Mouse (Mus musculus) MEL (cell line): Measurements from ENCODE around the gene Dhx38. TPM values are rescaled to one million over a fixed set of nuclear protein-coding genes. Genes with fewer than 3 reads are reported as not detected.

Experiments
- DNase-seq: peaks from one replicate; pipeline ENCODE4 v3.0.0; 2011; ENCODE audit warnings: low read depth, low spot score
- H3K27ac ChIP-seq: 2 replicates; pipeline ENCODE4 v1.5.1; 2012; ENCODE audit warnings: low read depth, mild to moderate bottlenecking, control low read depth, low read length, moderate library complexity; ENCODE audit not compliant: control insufficient read depth
- H3K27me3 ChIP-seq, 2 experiments: fragments of 150-350 bp in 1 of 2; sonication (generic) in 1 of 2; 2 replicates each; pipeline ENCODE4 v1.6.1; 2012; ENCODE audit warnings: low read length in 2 of 2, mild to moderate bottlenecking in 2 of 2, improper control_type of control experiment in 1 of 2, moderate library complexity in 1 of 2; ENCODE audit not compliant: insufficient read depth in 2 of 2, control insufficient read depth in 1 of 2
- H3K36me3 ChIP-seq, 2 experiments: 2 replicates each; pipeline ENCODE4 v1.6.1; 2012 to 2014; ENCODE audit warnings: low read length in 2 of 2, improper control_type of control experiment in 1 of 2, inconsistent platforms in 1 of 2, mild to moderate bottlenecking in 1 of 2; ENCODE audit not compliant: insufficient read depth in 2 of 2, control insufficient read depth in 1 of 2
- H3K4me1 ChIP-seq, 2 experiments: fragments of 150-350 bp in 1 of 2; sonication (generic) in 1 of 2; 2 replicates each; pipeline ENCODE4 v1.6.1; 2012; ENCODE audit warnings: low read length in 2 of 2, improper control_type of control experiment in 1 of 2, mild to moderate bottlenecking in 1 of 2; ENCODE audit not compliant: insufficient read depth in 2 of 2, control insufficient read depth in 1 of 2
- H3K4me3 ChIP-seq, 2 experiments: fragments of 150-350 bp in 1 of 2; sonication (generic) in 1 of 2; 2 replicates each; pipeline ENCODE4 v1.5.1; 2012; ENCODE audit warnings: low read depth in 2 of 2, low read length in 2 of 2, mild to moderate bottlenecking in 2 of 2, moderate library complexity in 2 of 2, control low read depth in 1 of 2, improper control_type of control experiment in 1 of 2; ENCODE audit not compliant: control insufficient read depth in 1 of 2, insufficient read depth in 1 of 2
- H3K79me2 ChIP-seq: 2 replicates; pipeline ENCODE4 v1.6.1; 2012; ENCODE audit warnings: mild to moderate bottlenecking, low read length, moderate library complexity; ENCODE audit not compliant: control insufficient read depth, poor library complexity, insufficient read depth
- H3K9ac ChIP-seq: 2 replicates; pipeline ENCODE4 v1.6.1; 2012; ENCODE audit warnings: low read depth, mild to moderate bottlenecking, control low read depth, low read length, moderate library complexity; ENCODE audit not compliant: control insufficient read depth, poor library complexity, severe bottlenecking
- H3K9me3 ChIP-seq: fragments of 150-350 bp; sonication (generic); replicated peaks from 2 replicates; pipeline ENCODE4 v1.6.1; 2012; ENCODE audit warnings: mild to moderate bottlenecking, low read length, improper control_type of control experiment, moderate library complexity; ENCODE audit not compliant: insufficient read depth
- CTCF ChIP-seq, 3 experiments: IDR thresholded peaks in 2 of 3; conservative IDR thresholded peaks in 1 of 3; 2 replicates each; pipeline ENCODE4 v1.5.1; 2011 to 2012; ENCODE audit warnings: low read length in 3 of 3, low read depth in 2 of 3, mild to moderate bottlenecking in 2 of 3, improper control_type of control experiment in 1 of 3, inconsistent platforms in 1 of 3, mixed read lengths in 1 of 3, moderate library complexity in 1 of 3; ENCODE audit not compliant: control insufficient read depth in 1 of 3, insufficient read depth in 1 of 3, poor library complexity in 1 of 3, severe bottlenecking in 1 of 3
- ELF1 ChIP-seq: IDR thresholded peaks from 2 replicates; pipeline ENCODE4 v1.6.1; 2014; ENCODE audit warnings: low read depth, mild to moderate bottlenecking, inconsistent platforms, low read length, improper control_type of control experiment, moderate library complexity
- ETS1 ChIP-seq: IDR thresholded peaks from 2 replicates; pipeline ENCODE4 v1.6.1; 2012; ENCODE audit warnings: low read depth, mild to moderate bottlenecking, inconsistent platforms, low read length, improper control_type of control experiment, moderate library complexity
- GATA1 ChIP-seq: IDR thresholded peaks from 2 replicates; pipeline ENCODE4 v1.6.1; 2011; ENCODE audit warnings: low read depth, low read length, improper control_type of control experiment
- KAT2A ChIP-seq: conservative IDR thresholded peaks from 2 replicates; pipeline ENCODE4 v1.6.1; 2012; ENCODE audit warnings: low read depth, low read length, improper control_type of control experiment, inconsistent platforms
- MAFK ChIP-seq: IDR thresholded peaks from 2 replicates; pipeline ENCODE4 v1.6.1; 2011; ENCODE audit warnings: low read depth, mild to moderate bottlenecking, low read length, improper control_type of control experiment, borderline replicate concordance
- MAX ChIP-seq: IDR thresholded peaks from 2 replicates; pipeline ENCODE4 v1.6.1; 2011; ENCODE audit warnings: low read length, improper control_type of control experiment
- MEF2A ChIP-seq: IDR thresholded peaks from 2 replicates; pipeline ENCODE4 v1.6.1; 2014; ENCODE audit warnings: low read depth, mild to moderate bottlenecking, inconsistent platforms, low read length, improper control_type of control experiment; ENCODE audit not compliant: poor library complexity, insufficient replicate concordance, severe bottlenecking; ENCODE audit errors: extremely low read depth
- MXI1 ChIP-seq: IDR thresholded peaks from 2 replicates; pipeline ENCODE4 v1.6.1; 2011; ENCODE audit warnings: mild to moderate bottlenecking, low read depth, low read length, improper control_type of control experiment
- RAD21 ChIP-seq: IDR thresholded peaks from 2 replicates; pipeline ENCODE4 v1.6.1; 2011; ENCODE audit warnings: mild to moderate bottlenecking, low read depth, low read length, improper control_type of control experiment
- SMC3 ChIP-seq: IDR thresholded peaks from 2 replicates; pipeline ENCODE4 v1.6.1; 2011; ENCODE audit warnings: low read depth, low read length, improper control_type of control experiment
- USF1 ChIP-seq: IDR thresholded peaks from 2 replicates; pipeline ENCODE4 v1.6.1; 2014; ENCODE audit warnings: low read depth, mild to moderate bottlenecking, inconsistent platforms, low read length, improper control_type of control experiment, moderate library complexity
- ZC3H11A ChIP-seq: IDR thresholded peaks from 2 replicates; pipeline ENCODE4 v1.6.1; 2012; ENCODE audit warnings: low read depth, mild to moderate bottlenecking, inconsistent platforms, low read length, improper control_type of control experiment
- ZNF384 ChIP-seq: IDR thresholded peaks from 2 replicates; pipeline ENCODE4 v1.6.1; 2012; ENCODE audit warnings: low read depth, mild to moderate bottlenecking, inconsistent platforms, low read length, improper control_type of control experiment
- polyA plus RNA-seq, 2 experiments: library from polyadenylated mRNA; stranded (reverse) in 1 of 2; unstranded in 1 of 2; fragments of >175 nt in 1 of 2; fragments of >200 nt in 1 of 2; gene quantifications; 2 replicates each; pipeline versions ENCODE4 v1.2.1 to v1.2.4; 2012; ENCODE audit warnings: low replicate concordance in 2 of 2, low read depth in 1 of 2; ENCODE audit not compliant: insufficient read length in 2 of 2, insufficient read depth in 1 of 2, missing spikeins in 1 of 2
- total RNA-seq: library from RNA; depleted of rRNA; stranded (reverse); fragments of 300-350 nt; gene quantifications from 2 replicates; pipeline ENCODE4 v1.2.3, GENCODE M21; 2012

Dhx38 gene
- total and polyA plus RNA-seq, 3 experiments, result 43.3 to 72.1 (median 54.6) TPM

DNA sequence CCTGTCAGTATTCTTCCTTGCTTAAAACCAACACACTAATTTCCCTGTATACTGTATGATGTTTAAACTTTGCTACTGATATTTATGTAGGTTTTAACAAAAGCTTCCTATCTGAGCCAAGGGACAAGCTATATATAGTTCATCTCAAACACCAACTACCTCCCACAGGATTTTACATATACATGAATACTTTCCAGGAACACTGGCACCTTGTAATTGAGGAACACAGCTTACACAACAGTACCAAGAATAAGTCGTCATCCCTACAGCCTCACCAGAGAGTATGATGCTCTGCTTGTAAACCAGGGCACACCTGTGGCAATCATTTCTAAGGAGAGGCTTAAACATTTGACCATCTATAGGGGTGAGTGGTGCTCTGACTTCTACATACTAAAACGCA lies 41.1 kb upstream of the Dhx38 start:
- H3K36me3 ChIP-seq, result peaks cover 0 to 15% of the 10 kb centered on the region in 2 experiments; a peak in 2 of 4 replicates
- no peak for DNase-seq
- H3K27me3 ChIP-seq, result no peaks in the 10 kb centered on the region
- H3K4me3 ChIP-seq, result no peak overlapping the region
- no peaks in the 10 kb centered on the region for H3K9me3 ChIP-seq
- H3K27ac ChIP-seq, result no peak overlapping the region
- peaks cover 6% of the 10 kb centered on the region for H3K79me2 ChIP-seq
- H3K9ac ChIP-seq, result no peak overlapping the region
- H3K4me1 ChIP-seq, result peaks cover 4 to 6% of the 10 kb centered on the region in 2 experiments
- no peak for TF ChIP-seq MXI1
- no peak for TF ChIP-seq ETS1
- 0 out of 6 replicates have a peak, but pooled peaks of 1 of the 3 experiments have one; percentile 2 for TF ChIP-seq CTCF (IDR thresholded peaks at IDR 0.05 in 2 of 3, conservative IDR thresholded peaks at IDR 0.05 in 1 of 3; ENCODE audit: control insufficient read depth in 1 of 3, insufficient read depth in 1 of 3, low read depth in 2 of 3, low read length in 3 of 3, poor library complexity in 1 of 3, severe bottlenecking in 1 of 3)
- no peak for TF ChIP-seq MAX
- no peak for TF ChIP-seq KAT2A
- no peak for TF ChIP-seq GATA1

DNA sequence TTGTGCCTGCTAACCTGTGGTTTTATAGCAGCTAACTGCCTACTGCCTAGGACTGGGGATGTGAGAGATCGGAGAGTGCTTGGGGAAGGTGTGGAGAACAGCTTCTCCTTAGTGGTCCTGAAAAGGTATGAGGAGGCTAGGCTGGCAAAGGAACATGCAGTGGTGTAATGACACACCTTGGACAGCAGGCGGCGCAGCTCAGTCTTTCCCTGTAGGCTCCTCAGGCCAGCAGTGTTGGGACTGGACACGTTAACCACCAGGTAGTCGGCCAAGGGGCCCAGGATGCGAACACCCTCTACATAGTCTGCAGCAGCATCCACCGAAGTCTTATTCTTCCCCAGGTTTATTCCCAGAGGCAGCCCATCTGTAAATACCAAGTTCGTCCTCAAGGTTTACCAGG lies 30.2 kb upstream of the Dhx38 start:
- Histone ChIP-seq H3K27me3 (no peaks in the 10 kb centered on the region), H3K9me3 (no peaks in the 10 kb centered on the region), H3K79me2 (no peaks in the 10 kb centered on the region), H3K9ac (no peak overlapping the region), H3K36me3 (peaks cover 0 to 11% of the 10 kb centered on the region in 2 experiments; a peak in 3 of 4 replicates), H3K4me3 (no peak overlapping the region), H3K4me1 (peaks cover 2 to 13% of the 10 kb centered on the region in 2 experiments; a peak in 3 of 4 replicates), H3K27ac (no peak overlapping the region)
- TF ChIP-seq SMC3, result peak; percentile 76
- TF ChIP-seq MEF2A, result no peak
- TF ChIP-seq ZNF384, result no peak
- TF ChIP-seq ELF1, result no peak
- TF ChIP-seq ZC3H11A, result 0 out of 2 replicates have a peak, but pooled peaks have one; percentile 11
- peak; percentile 83 to 99 (median 87) for TF ChIP-seq CTCF (IDR thresholded peaks at IDR 0.05 in 2 of 3, conservative IDR thresholded peaks at IDR 0.05 in 1 of 3; ENCODE audit: control insufficient read depth in 1 of 3, insufficient read depth in 1 of 3, low read depth in 2 of 3, low read length in 3 of 3, poor library complexity in 1 of 3, severe bottlenecking in 1 of 3)
- no peak for TF ChIP-seq USF1
- TF ChIP-seq KAT2A, result no peak
- TF ChIP-seq RAD21, result peak; percentile 45
- no peak for TF ChIP-seq MAFK
- peak; percentile 70 for DNase-seq
